Mouse (Mus musculus) ES-Bruce4 (cell line): ENCODE measurements around the gene Slc22a5. TPM values are rescaled to one million over a fixed set of nuclear protein-coding genes. Genes with fewer than 3 reads are reported as not detected.
A peak's percentile ranks its signal among the peaks of the same experiment; 100 is the strongest.
"Not testable (repeated sequence)": the region's sequence is repeated elsewhere in the genome, so short reads cannot be mapped to it uniquely, and the experiment has no call there.

Source experiments
- H3K27ac ChIP-seq: 2 replicates; pipeline ENCODE4 v1.5.1; 2012; ENCODE audit warnings: low read length, inconsistent platforms; ENCODE audit not compliant: insufficient read depth
- H3K27me3 ChIP-seq: 2 replicates; pipeline ENCODE4 v1.6.1; 2012; ENCODE audit warnings: mild to moderate bottlenecking, low read length, inconsistent platforms; ENCODE audit not compliant: control insufficient read depth, poor library complexity, insufficient read depth, severe bottlenecking
- H3K36me3 ChIP-seq: 2 replicates; pipeline ENCODE4 v1.6.1; 2012; ENCODE audit warnings: inconsistent platforms, mild to moderate bottlenecking, low read length, moderate library complexity; ENCODE audit not compliant: control insufficient read depth, poor library complexity, insufficient read depth, severe bottlenecking
- H3K4me1 ChIP-seq: one replicate; pipeline ENCODE4 v1.8.1; 2011; ENCODE audit warnings: low read length; ENCODE audit not compliant: control insufficient read depth, insufficient read depth
- H3K4me3 ChIP-seq: 2 replicates; pipeline ENCODE4 v1.5.1; 2011; ENCODE audit warnings: low read depth, mild to moderate bottlenecking, low read length
- H3K9ac ChIP-seq: 2 replicates; pipeline ENCODE4 v1.6.1; 2012; ENCODE audit warnings: low read depth, mild to moderate bottlenecking, inconsistent platforms; ENCODE audit not compliant: poor library complexity, severe bottlenecking
- H3K9me3 ChIP-seq: replicated peaks from 2 replicates; pipeline ENCODE4 v1.6.1; 2012; ENCODE audit warnings: mild to moderate bottlenecking, low read length, inconsistent platforms; ENCODE audit not compliant: control insufficient read depth, poor library complexity, insufficient read depth, severe bottlenecking
- CTCF ChIP-seq: IDR thresholded peaks from one replicate; pipeline ENCODE4 v1.8.1; 2011; ENCODE audit warnings: low read depth, low read length
- EP300 ChIP-seq: IDR thresholded peaks from 2 replicates; pipeline ENCODE4 v1.6.1; 2011; ENCODE audit warnings: low read depth, low read length; ENCODE audit not compliant: insufficient read depth
- POLR2A ChIP-seq: IDR thresholded peaks from one replicate; pipeline ENCODE4 v1.8.1; 2011; ENCODE audit warnings: low read length; ENCODE audit not compliant: insufficient read depth
- polyA plus RNA-seq: library from polyadenylated mRNA; stranded (reverse); fragments of >200 nt; gene quantifications from 2 replicates; pipeline ENCODE4 v1.2.4, GENCODE M21; 2011; ENCODE audit warnings: low read depth; ENCODE audit not compliant: missing spikeins, insufficient read depth, insufficient read length

Slc22a5 gene
- 7.0 and 7.7 TPM in 2 replicates for polyA plus RNA-seq

GRCm38 (mm10) chr11:53891505-53892451, at the start of gene Slc22a5:
Gene Slc22a5, minus strand, starts transcription at chr11:53891660.
- H3K9ac ChIP-seq = peak within 1 kb of the TSS; percentile 77
- H3K9me3 ChIP-seq = no peaks in the 10 kb centered on the region
- peak within 1 kb of the TSS; percentile 82 for H3K4me3 ChIP-seq
- no peaks in the 10 kb centered on the region for H3K27me3 ChIP-seq
- TF ChIP-seq POLR2A = no peak
- TF ChIP-seq CTCF = no peak
- no peak for TF ChIP-seq EP300
- H3K36me3 ChIP-seq = no peaks in the 10 kb centered on the region
- H3K4me1 ChIP-seq = no peaks in the 10 kb centered on the region
- H3K27ac ChIP-seq = peak within 1 kb of the TSS; percentile 85

- not testable (repeated sequence) for H3K4me1 ChIP-seq, H3K4me3 ChIP-seq, H3K27me3 ChIP-seq, H3K9me3 ChIP-seq, H3K36me3 ChIP-seq, H3K27ac ChIP-seq, H3K9ac ChIP-seq
These were observed 40.5 kb upstream of the Slc22a5 start for GRCm38 (mm10) chr11:53931944-53932318.

GRCm38 (mm10) chr11:53931091-53931943, 39.9 kb upstream of the Slc22a5 start:
- H3K4me3 ChIP-seq = 0 out of 2 replicates have a peak overlapping the region, but pooled peaks have one; percentile 1
- H3K36me3 ChIP-seq = no peaks in the 10 kb centered on the region
- H3K9me3 ChIP-seq = no peaks in the 10 kb centered on the region
- no peaks in the 10 kb centered on the region for H3K4me1 ChIP-seq
- TF ChIP-seq EP300 (no peak), CTCF (peak; percentile 49), POLR2A (no peak)
- H3K9ac ChIP-seq = no peak overlapping the region
- no peaks in the 10 kb centered on the region for H3K27me3 ChIP-seq
- H3K27ac ChIP-seq = no peak overlapping the region

GRCm38 (mm10) chr11:53929741-53930140, 38.3 kb upstream of the Slc22a5 start:
- Histone ChIP-seq H3K9me3 (no peaks in the 10 kb centered on the region), H3K27me3 (no peaks in the 10 kb centered on the region), H3K4me1 (no peaks in the 10 kb centered on the region), H3K36me3 (no peaks in the 10 kb centered on the region), H3K4me3 (no peak overlapping the region), H3K27ac (no peak overlapping the region), H3K9ac (no peak overlapping the region)
- TF ChIP-seq EP300 (no peak), CTCF (no peak), POLR2A (no peak)

GRCm38 (mm10) chr11:53928585-53928984, 37.1 kb upstream of the Slc22a5 start:
- H3K27me3 ChIP-seq = no peaks in the 10 kb centered on the region
- H3K36me3 ChIP-seq = no peaks in the 10 kb centered on the region
- TF ChIP-seq POLR2A = no peak
- no peak for TF ChIP-seq CTCF
- TF ChIP-seq EP300 = no peak
- no peak overlapping the region for H3K9ac ChIP-seq
- H3K4me1 ChIP-seq = no peaks in the 10 kb centered on the region
- no peak overlapping the region for H3K27ac ChIP-seq
- H3K4me3 ChIP-seq = no peak overlapping the region
- H3K9me3 ChIP-seq = no peaks in the 10 kb centered on the region

GRCm38 (mm10) chr11:53926303-53926702, 34.8 kb upstream of the Slc22a5 start:
- Histone ChIP-seq H3K27me3 (no peaks in the 10 kb centered on the region), H3K36me3 (no peaks in the 10 kb centered on the region), H3K4me3 (no peak overlapping the region), H3K9me3 (no peaks in the 10 kb centered on the region), H3K4me1 (no peaks in the 10 kb centered on the region), H3K27ac (no peak overlapping the region), H3K9ac (no peak overlapping the region)
- TF ChIP-seq EP300 (no peak), POLR2A (no peak), CTCF (no peak)
